ENCODE assay signal across 25 mouse cellular contexts in genomic region chr10:52033729-52034128, GRCm38 (mm10). TPM values are rescaled to one million over a fixed set of nuclear protein-coding genes. Genes with fewer than 3 reads are reported as not detected.
"Had no signal": no experiment of that assay in that cellular context is flagged by ENCODE, and none has a peak within 500 bp of the region (broad histone marks: within the 10 kb centered on the region; RNA-seq: fewer than 3 reads in every experiment).

No protein-coding gene starts in this region.

- H3K36me3 ChIP-seq: liver, embryonic 15.5 days; lung, embryonic 15.5 days; midbrain, embryonic 12.5 days; midbrain, embryonic 15.5 days; neural tube, embryonic 13.5 days; neural tube, embryonic 15.5 days had no signal

- H3K4me3 ChIP-seq: liver, embryonic 15.5 days; lung, embryonic 15.5 days; megakaryocyte, embryonic 14.5 days; midbrain, embryonic 12.5 days; midbrain, embryonic 15.5 days; neural tube, embryonic 13.5 days; neural tube, embryonic 15.5 days had no signal

- H3K4me2 ChIP-seq: liver, embryonic 15.5 days; lung, embryonic 15.5 days; midbrain, embryonic 12.5 days; midbrain, embryonic 15.5 days; neural tube, embryonic 13.5 days; neural tube, embryonic 15.5 days had no signal

- DNase-seq: liver, postnatal 0 days; lung, adult 2 months; lung, postnatal 14 days; lung, postnatal 36 days; retina, postnatal 1 day; right cerebral cortex, adult 18-20 months; right cerebral cortex, postnatal 25 days; right cerebral cortex, postnatal 4 days; spleen, adult 18-20 months; thymus, adult 18-20 months; thymus, postnatal 14 days; thymus, postnatal 36 days had no signal

- H3K27ac ChIP-seq: liver, embryonic 15.5 days; lung, embryonic 15.5 days; macrophage; midbrain, embryonic 12.5 days; midbrain, embryonic 15.5 days; neural tube, embryonic 13.5 days; neural tube, embryonic 15.5 days had no signal

RNA-seq across cellular contexts. Expression of gene Vgll2, which starts 11.4 kb away (rescaled TPM):
- total RNA-seq: megakaryocyte progenitor cell, adult 5-6 weeks; midbrain, postnatal 0 days; monocyte, adult 5-6 weeks had no signal
- polyA plus RNA-seq: liver, postnatal 0 days; lung, postnatal 0 days; macrophage; small intestine, adult 2 months had no signal
